Mouse (Mus musculus) kidney, adult 2 months (tissue): ENCODE results near the gene Sh3rf3. TPM values are rescaled to one million over a fixed set of nuclear protein-coding genes. Genes with fewer than 3 reads are reported as not detected.

ENCODE experiments used
- DNase-seq: peaks from one replicate; pipeline ENCODE4 v3.0.0; 2021
- H3K27ac ChIP-seq: fragments of 200-500 bp; 2 replicates; pipeline ENCODE4 v1.5.1; 2012; ENCODE audit warnings: low read depth, low read length, control low read depth, inconsistent platforms; ENCODE audit not compliant: insufficient read depth
- H3K27me3 ChIP-seq: fragments of 200-500 bp; replicated peaks from 2 replicates; pipeline ENCODE4 v1.6.1; 2012; ENCODE audit warnings: mild to moderate bottlenecking, moderate library complexity, low read length, inconsistent platforms; ENCODE audit not compliant: control insufficient read depth, insufficient read depth
- H3K36me3 ChIP-seq: fragments of 200-500 bp; 2 replicates; pipeline ENCODE4 v1.6.1; 2012; ENCODE audit warnings: mild to moderate bottlenecking, moderate library complexity, low read length, inconsistent platforms; ENCODE audit not compliant: control insufficient read depth, insufficient read depth
- H3K4me1 ChIP-seq: fragments of 200-500 bp; 2 replicates; pipeline ENCODE4 v1.6.1; 2011; ENCODE audit warnings: low read length; ENCODE audit not compliant: control insufficient read depth, insufficient read depth
- H3K4me3 ChIP-seq: fragments of 200-500 bp; 2 replicates; pipeline ENCODE4 v1.5.1; 2011; ENCODE audit warnings: mild to moderate bottlenecking, low read depth, low read length, control low read depth; ENCODE audit not compliant: insufficient read depth
- CTCF ChIP-seq: fragments of 200-500 bp; conservative IDR thresholded peaks from 2 replicates; pipeline ENCODE4 v1.5.1; 2011; ENCODE audit warnings: low read depth, mild to moderate bottlenecking, control low read depth, low read length, moderate library complexity, mixed read lengths; ENCODE audit not compliant: insufficient read depth, insufficient read length
- POLR2A ChIP-seq: fragments of 200-500 bp; IDR thresholded peaks from one replicate; pipeline ENCODE4 v1.6.1; 2011; ENCODE audit warnings: low read depth, low read length, control low read depth
- WGBS: fragments of 180-500 bp; shearing (Covaris S2); methylation state at CpG from one replicate; pipeline ENCODE4 v1.1.7; 2018; 5-methylcytosine and 5-hydroxymethylcytosine counted together
- polyA plus RNA-seq: library from polyadenylated mRNA; depleted of rRNA; stranded (reverse); fragments of >200 nt; gene quantifications from 2 replicates; pipeline ENCODE4 v1.2.3, GENCODE M21; 2012

Gene Sh3rf3
- polyA plus RNA-seq, 1 experiment = 0.22 TPM

DNA sequence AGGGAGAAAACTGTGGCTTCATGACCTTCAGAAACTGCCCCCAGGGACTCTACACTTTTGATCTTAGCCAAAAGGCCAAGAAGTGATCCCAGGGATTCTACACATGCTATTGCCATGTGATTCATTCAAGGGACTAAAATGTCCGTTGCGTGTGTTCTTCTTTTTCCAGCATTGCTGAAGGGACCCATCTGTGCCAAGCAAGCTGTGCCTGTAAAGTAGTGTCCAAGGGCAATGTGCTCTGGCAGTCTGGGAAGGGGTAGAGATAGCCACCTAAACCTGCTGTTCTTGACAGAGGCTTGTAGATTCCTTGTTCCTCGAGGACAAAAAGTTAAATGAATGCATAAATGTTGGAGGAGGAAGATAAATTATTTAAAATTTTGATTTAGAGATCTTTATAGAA is 178.5 kb downstream of the Sh3rf3 start:
- H3K4me1 ChIP-seq = no peaks in the 10 kb centered on the region
- H3K27me3 ChIP-seq = no peaks in the 10 kb centered on the region
- 76% methylated on average over 3 of the region's 3 CpGs for WGBS
- no peaks in the 10 kb centered on the region for H3K36me3 ChIP-seq
- TF ChIP-seq POLR2A (no peak), CTCF (no peak)
- no peak overlapping the region for H3K4me3 ChIP-seq
- no peak overlapping the region for H3K27ac ChIP-seq
- no peak for DNase-seq

DNA sequence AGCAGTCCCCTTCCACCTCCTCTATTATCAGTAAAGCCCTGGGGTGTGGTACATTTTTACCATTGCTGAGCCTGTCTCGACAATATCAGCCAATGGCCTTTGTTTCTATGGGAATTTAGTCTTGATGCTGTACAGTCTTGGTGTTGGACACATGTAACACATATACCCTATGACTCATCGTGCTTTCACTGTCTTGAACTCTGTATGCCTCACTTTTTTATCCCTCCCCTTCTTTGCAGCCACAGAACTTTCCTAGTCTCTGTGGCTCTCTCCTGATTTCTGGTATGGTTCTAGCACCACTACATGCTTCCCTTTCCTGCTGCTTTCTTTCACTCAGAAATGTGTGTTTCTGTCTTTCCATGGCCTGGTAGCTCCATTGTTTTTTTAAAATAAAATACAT is 181.6 kb downstream of the Sh3rf3 start:
- no peak for TF ChIP-seq CTCF
- no peak for TF ChIP-seq POLR2A
- Histone ChIP-seq H3K27me3 (no peaks in the 10 kb centered on the region), H3K36me3 (no peaks in the 10 kb centered on the region), H3K27ac (no peak overlapping the region), H3K4me1 (no peaks in the 10 kb centered on the region), H3K4me3 (no peak overlapping the region)
- 80% methylated on average over 2 of the region's 2 CpGs for WGBS
- no peak for DNase-seq

DNA sequence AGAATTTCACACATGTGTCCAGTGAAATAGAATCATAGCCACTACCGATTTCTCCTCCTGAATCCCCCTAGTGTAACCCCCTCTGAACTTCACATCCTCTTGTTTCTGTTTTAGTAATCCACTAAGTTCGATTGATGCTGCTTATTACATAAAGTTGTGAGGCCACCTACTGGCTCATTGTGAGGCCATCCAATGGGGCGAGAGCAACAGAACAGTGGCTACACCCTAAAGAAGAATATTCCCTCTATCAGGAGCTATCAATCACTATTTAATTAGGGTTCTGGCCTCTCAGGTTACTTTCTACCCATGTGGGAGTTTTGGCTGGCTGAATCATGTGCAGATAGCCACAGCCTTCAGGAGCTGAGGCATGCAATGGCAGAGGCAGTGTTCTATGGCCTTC is 182.0 kb downstream of the Sh3rf3 start:
- no peak for TF ChIP-seq POLR2A
- no peak for TF ChIP-seq CTCF
- Histone ChIP-seq H3K36me3 (no peaks in the 10 kb centered on the region), H3K27me3 (no peaks in the 10 kb centered on the region), H3K4me1 (no peaks in the 10 kb centered on the region), H3K4me3 (no peak overlapping the region), H3K27ac (no peak overlapping the region)
- DNase-seq = no peak
- 38% methylated on average over 3 of the region's 3 CpGs for WGBS

DNA sequence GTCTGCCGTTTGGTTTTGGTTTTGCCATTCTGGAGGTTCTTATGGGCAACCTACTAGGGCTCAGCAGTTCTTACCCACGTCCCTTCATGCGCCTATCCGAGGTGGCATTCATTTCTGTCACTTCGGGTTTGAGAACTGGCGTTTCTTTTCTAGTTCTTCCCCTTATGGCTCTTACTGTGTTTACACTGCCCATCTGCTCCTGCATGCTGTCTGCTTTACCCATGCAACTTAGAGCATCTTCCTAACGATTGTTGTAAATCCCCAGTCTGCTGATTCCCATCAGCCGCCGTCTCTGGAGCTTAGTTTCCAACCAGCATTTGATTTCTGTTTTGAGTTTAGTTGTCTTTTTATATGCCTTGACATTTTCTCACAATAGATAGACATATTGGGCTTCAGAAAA is 189.2 kb downstream of the Sh3rf3 start:
- Histone ChIP-seq H3K4me1 (no peaks in the 10 kb centered on the region), H3K27ac (no peak overlapping the region), H3K36me3 (no peaks in the 10 kb centered on the region), H3K27me3 (no peaks in the 10 kb centered on the region), H3K4me3 (no peak overlapping the region)
- no peak for DNase-seq
- WGBS = 77% methylated on average over 9 of the region's 9 CpGs
- no peak for TF ChIP-seq CTCF
- no peak for TF ChIP-seq POLR2A

DNA sequence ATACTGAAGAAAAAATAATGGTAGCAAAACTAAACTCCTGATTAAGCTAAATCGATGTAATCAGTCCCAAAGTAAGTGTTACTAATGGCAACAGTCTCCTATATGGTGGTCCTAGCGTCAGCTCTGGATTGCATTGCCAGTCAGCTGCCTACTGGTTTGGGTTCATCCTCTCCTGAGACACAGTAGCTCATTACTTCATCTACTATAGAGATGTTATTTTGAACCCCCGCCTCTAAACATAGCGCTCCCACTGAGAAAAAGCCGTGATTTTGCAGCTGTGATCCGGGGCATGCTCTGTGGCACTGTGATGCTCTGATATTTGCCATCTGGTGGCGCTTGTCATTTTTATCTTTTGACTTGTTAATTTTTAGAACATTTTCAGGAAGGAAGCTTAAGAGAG is 198.3 kb downstream of the Sh3rf3 start:
- 88% methylated on average over 7 of the region's 7 CpGs for WGBS
- H3K4me1 ChIP-seq = no peaks in the 10 kb centered on the region
- no peaks in the 10 kb centered on the region for H3K27me3 ChIP-seq
- no peaks in the 10 kb centered on the region for H3K36me3 ChIP-seq
- H3K4me3 ChIP-seq = no peak overlapping the region
- TF ChIP-seq CTCF (no peak), POLR2A (no peak)
- no peak for DNase-seq
- H3K27ac ChIP-seq = no peak overlapping the region

DNA sequence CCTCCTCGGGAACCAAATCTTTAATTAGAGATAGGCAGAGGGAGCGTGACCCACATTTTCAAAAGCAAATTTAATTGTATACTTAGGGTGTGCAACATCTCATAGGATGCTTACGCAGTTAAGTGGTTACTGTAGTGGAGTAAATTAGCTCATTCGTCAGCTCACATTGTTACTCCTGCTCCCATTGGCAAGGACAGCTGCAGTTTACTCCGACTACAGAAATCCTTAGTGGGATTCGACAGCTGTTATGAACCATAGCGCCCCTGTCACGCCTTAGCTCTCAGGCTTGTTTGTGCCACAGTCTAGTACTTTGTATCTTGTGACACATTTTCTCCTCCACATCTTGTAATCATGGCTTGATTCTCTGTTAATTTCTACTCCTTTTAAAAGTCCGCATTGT is 200.5 kb downstream of the Sh3rf3 start:
- DNase-seq = no peak
- Histone ChIP-seq H3K27me3 (no peaks in the 10 kb centered on the region), H3K27ac (no peak overlapping the region), H3K4me1 (no peaks in the 10 kb centered on the region), H3K4me3 (no peak overlapping the region), H3K36me3 (no peaks in the 10 kb centered on the region)
- 68% methylated on average over 9 of the region's 9 CpGs for WGBS
- TF ChIP-seq CTCF (no peak), POLR2A (no peak)

DNA sequence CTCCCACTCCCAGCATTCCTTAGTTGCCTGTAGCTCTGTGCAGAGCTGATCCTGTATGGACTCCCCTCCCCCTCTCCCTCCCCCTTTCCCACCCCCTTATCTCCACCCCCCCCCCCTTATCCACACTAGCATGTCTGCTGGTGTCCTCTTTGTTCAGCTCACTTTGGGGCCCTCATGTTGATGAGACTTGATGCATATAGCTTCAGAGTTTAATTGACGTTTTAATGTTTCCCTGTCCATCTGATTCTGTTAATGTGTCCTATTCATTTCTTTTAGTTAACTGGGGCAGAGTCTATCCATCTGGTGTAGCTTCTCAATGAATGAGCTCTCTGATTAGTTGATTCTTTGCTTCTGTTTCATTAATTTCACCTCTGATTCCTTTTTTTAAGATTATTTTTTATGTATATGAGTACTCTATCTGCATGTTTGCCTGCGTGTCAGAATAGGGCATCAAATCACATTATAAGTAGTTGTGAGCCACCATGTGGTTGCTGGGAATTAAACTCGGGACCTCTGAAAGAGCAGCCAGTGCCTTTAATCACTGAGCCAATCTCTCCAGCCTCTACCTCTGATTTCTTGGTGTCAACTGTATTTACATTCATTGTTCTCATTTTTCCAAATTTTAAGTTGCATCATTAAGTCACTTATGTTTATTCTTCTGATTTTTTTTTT is 206.3 kb downstream of the Sh3rf3 start:
- no peak for TF ChIP-seq POLR2A
- no peak for TF ChIP-seq CTCF
- 61% methylated on average over 3 of the region's 3 CpGs for WGBS
- Histone ChIP-seq H3K36me3 (no peaks in the 10 kb centered on the region), H3K4me3 (no peak overlapping the region), H3K27me3 (no peaks in the 10 kb centered on the region), H3K27ac (no peak overlapping the region), H3K4me1 (no peaks in the 10 kb centered on the region)
- no peak for DNase-seq
